Mouse (Mus musculus) ZHBTc4 (cell line): ENCODE data around the gene Adamts16.

ENCODE experiments used
- DNase-seq: peaks from one replicate; pipeline ENCODE4 v3.0.0-alpha.2; 2011; ENCODE audit warnings: low read depth, low spot score

The Adamts16 gene

GRCm38 (mm10) chr13:70714081-70714775, 127.4 kb downstream of the Adamts16 start:
- DNase-seq, result no peak

- no peak for DNase-seq
Measured at GRCm38 (mm10) chr13:70713331-70713730, 128.3 kb downstream of the Adamts16 start.

- no peak for DNase-seq
Measured at GRCm38 (mm10) chr13:70707158-70707854, 134.3 kb downstream of the Adamts16 start.

- no peak for DNase-seq
Measured at GRCm38 (mm10) chr13:70702904-70703303, 138.7 kb downstream of the Adamts16 start.

- DNase-seq, result no peak
Measured at GRCm38 (mm10) chr13:70698812-70699387, 142.7 kb downstream of the Adamts16 start.

GRCm38 (mm10) chr13:70689452-70689960, 152.1 kb downstream of the Adamts16 start:
- no peak for DNase-seq

GRCm38 (mm10) chr13:70685825-70686224, 155.8 kb downstream of the Adamts16 start:
- DNase-seq, result no peak

- no peak for DNase-seq
Measured at GRCm38 (mm10) chr13:70684976-70685609, 156.5 kb downstream of the Adamts16 start.

- no peak for DNase-seq
Measured at GRCm38 (mm10) chr13:70681411-70682183, 160.0 kb downstream of the Adamts16 start.

- no peak for DNase-seq
Measured at GRCm38 (mm10) chr13:70680316-70680715, 161.3 kb downstream of the Adamts16 start.
